Mouse (Mus musculus) midbrain, embryonic 16.5 days (tissue): ENCODE results near the gene Mboat1. TPM values are rescaled to one million over a fixed set of nuclear protein-coding genes. Genes with fewer than 3 reads are reported as not detected.
A peak's percentile ranks its signal among the peaks of the same experiment; 100 is the strongest.

ENCODE experiments used
- ATAC-seq: fragments of 200-750 bp; cut with Nextera tagmentation; 2 replicates; pipeline ENCODE4 v1.8.0; 2017; ENCODE audit warnings: moderate TSS enrichment
- H3K27ac ChIP-seq: fragments of 300-500 bp; sonication (generic); 2 replicates; pipeline ENCODE4 v1.5.1; 2014; ENCODE audit warnings: mild to moderate bottlenecking, low read length, mixed read lengths
- H3K27me3 ChIP-seq: fragments of 300-500 bp; sonication (generic); 2 replicates; pipeline ENCODE4 v1.6.1; 2014; ENCODE audit warnings: low read depth, low read length, mixed read lengths; ENCODE audit not compliant: control insufficient read depth, insufficient read depth
- H3K36me3 ChIP-seq: fragments of 300-500 bp; sonication (generic); 2 replicates; pipeline ENCODE4 v1.6.1; 2014; ENCODE audit warnings: mild to moderate bottlenecking, low read length, moderate library complexity, mixed read lengths; ENCODE audit not compliant: control insufficient read depth, insufficient read depth
- H3K4me1 ChIP-seq: fragments of 300-500 bp; sonication (generic); 2 replicates; pipeline ENCODE4 v1.6.1; 2014; ENCODE audit warnings: mild to moderate bottlenecking, low read length, mixed read lengths; ENCODE audit not compliant: control insufficient read depth, insufficient read depth
- H3K4me2 ChIP-seq: fragments of 300-500 bp; sonication (generic); 2 replicates; pipeline ENCODE4 v1.6.1; 2014; ENCODE audit warnings: mild to moderate bottlenecking, low read length, mixed read lengths
- H3K4me3 ChIP-seq: fragments of 300-500 bp; sonication (generic); 2 replicates; pipeline ENCODE4 v1.5.1; 2014; ENCODE audit warnings: low read depth, mild to moderate bottlenecking, low read length, moderate library complexity, mixed read lengths
- H3K9ac ChIP-seq: fragments of 300-500 bp; sonication (generic); 2 replicates; pipeline ENCODE4 v1.6.1; 2014; ENCODE audit warnings: low read depth, low read length, mixed read lengths
- H3K9me3 ChIP-seq: fragments of 300-500 bp; sonication (generic); replicated peaks from 2 replicates; pipeline ENCODE4 v1.6.1; 2014; ENCODE audit warnings: mild to moderate bottlenecking, low read length, mixed read lengths; ENCODE audit not compliant: control insufficient read depth, poor library complexity, severe bottlenecking
- WGBS: fragments of 180-500 bp; shearing (Covaris S2); extraction: QIAGEN DNeasy Blood & Tissue Kit; methylation state at CpG from one replicate; pipeline ENCODE4 v1.1.7; 2014; 5-methylcytosine and 5-hydroxymethylcytosine counted together
- polyA plus RNA-seq: library from polyadenylated mRNA; unstranded; fragments of >200 nt; fragmentation: Nextera tagmentation; extraction: Ambion mirVana; gene quantifications from 2 replicates; pipeline ENCODE4 v1.2.1, GENCODE M21; 2015

The Mboat1 gene
- 1.6 TPM in 2 replicates for polyA plus RNA-seq

- H3K9me3 ChIP-seq: no peaks in the 10 kb centered on the region; the same call in 1 of the 2 replicates
- H3K4me1 ChIP-seq: peaks cover 9% of the 10 kb centered on the region
- H3K4me2 ChIP-seq: peak within 1 kb of the TSS; percentile 99
- H3K4me3 ChIP-seq: peak within 1 kb of the TSS; percentile 83
- under 1% methylated on average over 49 of the region's 55 CpGs for WGBS
- H3K27ac ChIP-seq: no peak within 1 kb of the TSS
- H3K27me3 ChIP-seq: peaks cover 13% of the 10 kb centered on the region
- peak within 1 kb of the TSS; percentile 89 for H3K9ac ChIP-seq
- ATAC-seq: peak; percentile 94
- no peaks in the 10 kb centered on the region for H3K36me3 ChIP-seq
Measured at GRCm38 (mm10) chr13:30136243-30136922, at the start of gene Mboat1. Mboat1 (plus strand) TSS chr13:30136489.

DNA sequence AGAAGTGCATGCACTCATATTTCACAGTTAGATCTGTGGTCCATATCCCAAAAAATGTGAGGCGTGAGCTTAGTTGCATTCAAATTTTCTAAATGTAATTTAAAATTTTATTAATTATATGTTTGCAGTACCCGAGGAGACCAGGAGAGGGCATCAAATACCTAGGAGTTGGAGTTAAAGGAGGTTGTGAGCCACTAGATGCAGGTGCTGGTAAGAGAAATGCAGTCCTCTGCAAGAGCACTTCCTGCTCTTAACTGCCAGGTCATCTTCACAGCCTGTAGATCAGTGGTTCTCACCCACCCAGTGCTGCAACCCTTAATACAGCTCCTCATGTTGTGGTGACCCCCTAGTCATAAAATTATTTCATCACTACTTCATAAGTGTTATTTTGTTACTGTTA is 43.2 kb upstream of the Mboat1 start:
- no peak overlapping the region for H3K4me2 ChIP-seq
- no peak overlapping the region for H3K4me3 ChIP-seq
- H3K27ac ChIP-seq: no peak overlapping the region
- no peaks in the 10 kb centered on the region for H3K9me3 ChIP-seq
- H3K4me1 ChIP-seq: no peaks in the 10 kb centered on the region
- no peaks in the 10 kb centered on the region for H3K36me3 ChIP-seq
- no peaks in the 10 kb centered on the region for H3K27me3 ChIP-seq
- 52% methylated on average over 2 of the region's 2 CpGs for WGBS
- ATAC-seq: no peak
- no peak overlapping the region for H3K9ac ChIP-seq

DNA sequence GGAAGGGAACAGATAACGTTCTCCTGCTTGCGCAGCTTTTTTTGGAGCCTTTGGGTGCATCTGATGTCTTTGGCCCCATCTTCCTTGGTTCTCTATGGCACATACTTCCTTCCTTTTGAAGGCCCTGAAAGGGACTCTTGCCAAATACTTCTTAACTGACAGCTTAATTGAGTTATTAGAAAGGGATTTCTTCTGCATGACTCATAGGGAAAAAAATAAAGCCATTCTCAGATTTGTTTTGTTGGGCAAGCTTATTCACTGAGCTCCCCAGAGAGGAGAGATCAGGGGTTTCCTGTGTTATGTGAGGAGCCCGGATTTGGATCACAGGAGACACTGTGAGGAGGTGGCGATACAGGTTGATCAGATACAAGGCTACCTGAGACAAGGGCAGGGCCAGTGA is 40.4 kb upstream of the Mboat1 start:
- WGBS: 69% methylated on average over 4 of the region's 4 CpGs
- H3K4me3 ChIP-seq: no peak overlapping the region

DNA sequence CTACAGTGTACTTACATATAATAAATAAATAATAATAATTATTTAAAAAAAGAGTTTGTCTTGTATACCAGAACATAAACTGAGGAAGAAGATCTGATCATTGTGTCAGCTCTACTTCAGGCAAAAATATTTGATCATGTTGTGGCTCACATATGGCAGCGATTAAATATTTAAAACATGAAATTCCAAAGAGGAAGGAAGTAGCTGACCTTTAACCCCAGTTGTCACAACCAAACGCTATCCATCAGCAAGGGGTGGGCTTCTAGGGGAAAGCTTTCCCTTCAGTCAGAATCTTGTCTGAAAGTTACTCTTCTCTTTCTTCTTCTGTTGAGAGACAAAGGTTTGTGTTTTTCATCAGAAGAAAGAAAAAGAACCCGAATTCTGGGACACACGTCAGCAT is 39.8 kb upstream of the Mboat1 start:
- WGBS: 78% methylated on average over 4 of the region's 4 CpGs

More for the DNA sequence above, 40.4 kb upstream of the Mboat1 start:
- H3K27me3 ChIP-seq: no peaks in the 10 kb centered on the region
- no peak overlapping the region for H3K27ac ChIP-seq
- no peak overlapping the region for H3K9ac ChIP-seq
- no peaks in the 10 kb centered on the region for H3K4me1 ChIP-seq
- no peak for ATAC-seq
- H3K9me3 ChIP-seq: no peaks in the 10 kb centered on the region
- no peak overlapping the region for H3K4me2 ChIP-seq
- H3K36me3 ChIP-seq: no peaks in the 10 kb centered on the region

DNA sequence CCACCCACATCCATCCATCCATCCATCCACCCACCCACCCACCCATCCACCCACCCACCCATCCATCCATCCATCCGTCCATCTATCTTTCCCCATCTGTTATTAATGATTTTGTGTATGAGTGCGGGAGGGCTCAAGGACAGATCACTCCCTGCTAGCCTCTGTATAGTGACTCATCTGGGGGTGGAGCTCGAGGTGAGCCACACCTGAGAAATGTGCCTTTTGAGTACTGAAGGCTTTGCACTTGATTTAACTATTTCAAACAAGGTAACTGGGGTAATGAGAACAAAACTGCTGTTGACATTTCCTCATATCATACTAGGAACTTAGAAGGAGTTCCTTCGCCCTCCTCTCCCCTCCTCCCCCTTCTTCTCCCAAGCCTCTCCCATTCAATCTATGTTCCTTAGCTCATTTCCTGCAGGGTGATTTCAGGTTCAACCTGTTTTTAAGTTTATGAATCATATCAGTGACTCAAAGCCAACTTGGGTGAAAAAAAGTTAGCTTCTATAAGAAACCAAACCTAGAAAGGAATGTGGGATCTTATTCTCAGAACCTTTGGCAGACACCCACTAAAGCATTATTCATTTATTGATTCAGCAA is 27.2 kb upstream of the Mboat1 start:
- no peaks in the 10 kb centered on the region for H3K4me1 ChIP-seq
- no peaks in the 10 kb centered on the region for H3K27me3 ChIP-seq
- no peak overlapping the region for H3K4me2 ChIP-seq
- no peak overlapping the region for H3K9ac ChIP-seq
- WGBS: 95% methylated on average over 4 of the region's 4 CpGs
- no peaks in the 10 kb centered on the region for H3K9me3 ChIP-seq
- no peak overlapping the region for H3K4me3 ChIP-seq
- no peak for ATAC-seq
- H3K27ac ChIP-seq: no peak overlapping the region
- H3K36me3 ChIP-seq: no peaks in the 10 kb centered on the region

More for the DNA sequence above, 39.8 kb upstream of the Mboat1 start:
- Histone ChIP-seq H3K27ac (no peak overlapping the region), H3K4me1 (no peaks in the 10 kb centered on the region), H3K27me3 (no peaks in the 10 kb centered on the region), H3K4me3 (no peak overlapping the region), H3K9ac (no peak overlapping the region), H3K9me3 (no peaks in the 10 kb centered on the region), H3K4me2 (no peak overlapping the region), H3K36me3 (no peaks in the 10 kb centered on the region)
- no peak for ATAC-seq

DNA sequence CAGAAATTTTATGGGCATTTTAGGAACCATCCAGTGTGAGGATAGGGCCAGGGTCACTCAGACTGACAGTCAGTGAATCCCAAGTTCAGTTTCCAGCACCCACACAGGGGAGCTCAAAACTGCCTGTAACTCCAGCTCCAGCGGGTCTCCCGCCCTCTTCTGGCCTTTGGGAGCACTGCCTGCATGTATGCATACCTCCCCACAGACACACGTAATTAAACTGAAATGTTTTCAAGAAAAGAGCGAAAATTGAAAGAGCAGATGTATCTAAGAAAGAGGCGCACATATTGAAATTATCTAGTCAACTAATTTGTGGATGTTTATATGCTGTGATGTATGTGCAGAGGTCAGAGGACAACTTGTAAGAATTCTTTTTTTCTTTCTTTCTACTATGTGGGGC is 20.5 kb upstream of the Mboat1 start:
- no peak overlapping the region for H3K4me3 ChIP-seq
- H3K27ac ChIP-seq: no peak overlapping the region
- WGBS: 86% methylated on average over 5 of the region's 5 CpGs
- H3K9ac ChIP-seq: no peak overlapping the region
- no peaks in the 10 kb centered on the region for H3K36me3 ChIP-seq
- no peaks in the 10 kb centered on the region for H3K4me1 ChIP-seq
- H3K9me3 ChIP-seq: no peaks in the 10 kb centered on the region
- ATAC-seq: no peak
- H3K27me3 ChIP-seq: no peaks in the 10 kb centered on the region
- H3K4me2 ChIP-seq: no peak overlapping the region

GRCm38 (mm10) chr13:30136923-30137629 is 787 bp downstream of the Mboat1 start:
- Histone ChIP-seq H3K4me2 (peak overlapping the region; percentile 99), H3K4me3 (peak overlapping the region; percentile 83), H3K9me3 (no peaks in the 10 kb centered on the region; the same call in 1 of the 2 replicates), H3K9ac (peak overlapping the region; percentile 89; the same call in 1 of the 2 replicates), H3K36me3 (no peaks in the 10 kb centered on the region), H3K27me3 (peaks cover 13% of the 10 kb centered on the region), H3K27ac (no peak overlapping the region), H3K4me1 (peaks cover 9% of the 10 kb centered on the region)
- WGBS: 29% methylated on average over 13 of the region's 13 CpGs
- no peak for ATAC-seq

DNA sequence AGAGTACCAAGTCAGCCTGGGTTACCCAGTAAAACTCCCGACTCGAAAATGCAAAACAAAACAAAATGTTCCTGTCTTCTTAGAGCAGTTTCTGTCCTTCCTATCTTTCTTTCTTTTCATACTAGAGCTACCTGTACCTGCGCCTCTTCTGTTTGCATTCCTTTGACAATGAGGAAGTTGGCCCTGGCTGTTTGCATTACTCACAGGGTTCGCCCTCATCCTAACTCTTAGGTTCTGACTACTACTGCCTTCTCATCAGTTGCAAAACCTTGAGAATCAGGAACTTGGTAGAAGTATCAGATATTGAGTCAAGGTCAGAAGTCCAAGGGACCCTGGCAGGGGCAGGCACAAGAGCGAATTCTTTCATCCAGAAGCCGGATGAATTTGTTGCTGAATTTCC is 1.7 kb downstream of the Mboat1 start:
- H3K36me3 ChIP-seq: no peaks in the 10 kb centered on the region
- no peak overlapping the region for H3K4me2 ChIP-seq
- no peak overlapping the region for H3K4me3 ChIP-seq
- no peaks in the 10 kb centered on the region; the same call in 1 of the 2 replicates for H3K9me3 ChIP-seq
- H3K27ac ChIP-seq: no peak overlapping the region
- peaks cover 13% of the 10 kb centered on the region for H3K27me3 ChIP-seq
- no peak for ATAC-seq
- H3K4me1 ChIP-seq: peaks cover 9% of the 10 kb centered on the region
- 89% methylated on average over 6 of the region's 6 CpGs for WGBS
- no peak overlapping the region for H3K9ac ChIP-seq

DNA sequence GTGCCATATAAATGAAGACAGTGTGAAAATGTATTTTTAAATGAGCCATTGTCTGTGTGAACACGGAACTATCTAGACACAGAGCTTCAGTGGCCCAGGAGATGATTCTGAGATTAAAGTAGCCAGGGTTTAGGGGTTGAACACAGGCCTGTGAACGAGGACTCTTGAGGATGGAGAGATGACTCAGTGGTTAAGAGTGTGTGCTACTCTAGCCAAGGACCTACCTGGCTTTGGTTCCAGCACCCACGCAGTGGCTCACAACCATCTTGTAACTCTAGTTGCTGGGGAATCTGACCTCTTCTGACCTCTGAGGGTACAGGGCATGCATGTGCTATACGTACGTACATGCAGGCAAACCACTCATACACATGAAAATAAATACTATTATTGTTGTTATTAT is 3.9 kb downstream of the Mboat1 start:
- Histone ChIP-seq H3K4me1 (peaks cover 9% of the 10 kb centered on the region), H3K36me3 (no peaks in the 10 kb centered on the region), H3K4me2 (no peak overlapping the region), H3K9me3 (no peaks in the 10 kb centered on the region; the same call in 1 of the 2 replicates), H3K27me3 (peaks cover 6% of the 10 kb centered on the region; the same call in 1 of the 2 replicates), H3K4me3 (no peak overlapping the region), H3K27ac (no peak overlapping the region), H3K9ac (no peak overlapping the region)
- WGBS: 95% methylated on average over 5 of the region's 5 CpGs
- ATAC-seq: no peak
